Mouse (Mus musculus) frontal cortex, adult (tissue): ENCODE data around the gene Cox18.
"Not testable (repeated sequence)": the region's sequence is repeated elsewhere in the genome, so short reads cannot be mapped to it uniquely, and the experiment has no call there.

Experiments used
- ATAC-seq: cut with Nextera tagmentation; 2 replicates; pipeline ENCODE4 v1.9.2; 2017; ENCODE audit warnings: mild to moderate bottlenecking, moderate library complexity, mixed read lengths; ENCODE audit not compliant: low TSS enrichment

Gene Cox18

GRCm38 (mm10) chr5:90223534-90224381, at the start of gene Cox18:
Cox18 (minus strand) TSS chr5:90224001.
- ATAC-seq, result peak; percentile 93

DNA sequence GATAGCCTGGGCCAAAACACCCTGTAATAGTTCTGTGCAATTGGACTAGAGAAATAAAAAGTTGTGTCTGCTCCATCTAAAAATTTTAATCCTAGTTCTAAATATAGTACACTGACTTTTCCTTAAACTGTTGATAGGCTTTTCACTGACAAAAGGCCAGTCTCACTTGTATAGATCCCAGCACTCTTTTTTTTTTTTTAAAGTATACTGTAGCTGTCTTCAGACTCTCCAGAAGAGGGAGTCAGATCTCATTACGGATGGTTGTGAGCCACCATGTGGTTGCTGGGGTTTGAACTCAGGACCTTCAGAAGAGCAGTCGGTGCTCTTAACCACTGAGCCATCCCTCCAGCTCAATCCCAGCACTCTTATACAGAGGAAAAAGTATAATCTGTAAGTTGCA, 38.4 kb upstream of the Cox18 start:
- not testable (repeated sequence) for ATAC-seq

DNA sequence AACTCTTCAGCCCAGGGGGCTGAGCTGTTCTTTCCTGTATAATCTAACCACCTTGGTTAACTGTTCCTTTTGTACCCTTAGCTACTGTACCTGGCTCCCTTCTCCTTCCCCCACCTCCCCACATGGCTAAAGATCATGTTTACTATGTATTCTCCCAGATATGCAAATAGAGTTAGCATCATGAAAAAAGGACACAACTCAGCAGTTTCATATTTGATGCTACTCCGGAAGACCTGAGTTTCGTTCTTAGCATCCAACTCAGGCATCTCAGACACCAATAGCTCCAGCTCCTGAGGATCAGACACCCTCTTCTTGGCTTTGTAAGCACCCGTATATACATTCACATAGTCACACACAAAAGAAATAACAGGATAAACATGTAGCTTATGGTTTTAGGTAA, 33.2 kb upstream of the Cox18 start:
- no peak for ATAC-seq

- no peak for ATAC-seq
Measured at GRCm38 (mm10) chr5:90247503-90247902, 23.7 kb upstream of the Cox18 start.

GRCm38 (mm10) chr5:90246987-90247386, 23.2 kb upstream of the Cox18 start:
- ATAC-seq, result no peak

GRCm38 (mm10) chr5:90246567-90246966, 22.8 kb upstream of the Cox18 start:
- ATAC-seq, result no peak

DNA sequence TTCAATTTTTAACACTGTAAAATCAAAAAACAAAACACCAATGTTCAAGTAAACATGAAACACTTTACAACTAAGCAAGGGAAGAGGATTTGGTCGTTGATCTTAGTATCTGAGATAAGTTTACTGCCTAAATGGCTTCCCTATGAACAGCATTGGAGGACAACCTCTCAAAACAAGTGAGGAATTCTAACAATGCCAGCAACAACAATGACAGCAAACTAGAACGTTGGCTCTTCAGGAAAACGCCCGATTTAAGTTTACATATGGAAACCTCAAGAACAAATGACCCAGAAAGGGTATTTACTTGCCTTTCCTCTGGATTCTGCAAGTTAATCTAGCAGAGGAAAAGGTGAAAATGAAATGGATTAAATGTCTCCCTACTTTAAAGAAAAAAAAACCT, 21.6 kb upstream of the Cox18 start:
- no peak for ATAC-seq

- ATAC-seq, result no peak
Measured at GRCm38 (mm10) chr5:90235217-90235616, 11.4 kb upstream of the Cox18 start.

GRCm38 (mm10) chr5:90233305-90233704, 9.5 kb upstream of the Cox18 start:
- ATAC-seq, result peak; percentile 50

GRCm38 (mm10) chr5:90229760-90230159, 6.0 kb upstream of the Cox18 start:
- ATAC-seq, result no peak

- no peak for ATAC-seq
Measured at GRCm38 (mm10) chr5:90226696-90227095, 2.9 kb upstream of the Cox18 start.

DNA sequence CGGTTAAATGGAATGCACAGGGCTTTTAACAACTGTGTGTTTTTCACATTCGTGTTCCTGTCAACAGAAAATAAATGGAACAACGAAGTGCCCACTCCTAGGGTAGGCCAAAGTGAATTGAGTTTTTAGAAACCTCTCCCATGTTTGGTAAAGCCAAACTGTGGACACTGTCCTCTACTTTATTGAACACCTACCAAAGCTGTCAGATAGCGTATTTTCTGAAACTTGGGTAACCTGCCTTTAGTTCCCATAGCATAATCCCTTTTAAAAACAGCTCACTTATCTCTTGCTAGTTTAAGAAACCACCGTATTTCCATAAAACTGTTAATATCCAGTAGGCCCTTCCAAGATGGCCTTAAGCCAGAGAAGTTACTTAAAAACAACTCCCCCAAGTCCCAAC, 929 bp upstream of the Cox18 start:
- no peak for ATAC-seq

DNA sequence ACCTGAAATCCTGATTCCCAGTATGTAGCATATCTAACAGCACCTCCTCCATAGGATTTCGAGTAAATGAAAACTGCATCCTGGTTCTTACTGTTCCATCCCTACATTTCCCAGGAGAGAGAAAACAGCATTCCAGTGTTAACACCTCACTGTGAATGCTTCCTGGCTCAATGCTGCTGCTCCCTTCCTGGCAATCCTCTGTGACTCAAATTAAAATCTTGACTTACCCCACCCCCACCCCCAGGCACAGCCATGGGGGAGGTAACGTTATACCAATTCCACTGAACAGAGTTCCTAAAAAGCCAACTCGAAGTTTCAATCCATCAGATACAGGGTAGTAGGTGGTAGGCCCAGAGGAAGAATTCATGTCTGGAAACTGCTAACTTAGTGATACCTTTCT, 864 bp downstream of the Cox18 start:
- peak; percentile 18; the same call in 1 of the 2 replicates for ATAC-seq

DNA sequence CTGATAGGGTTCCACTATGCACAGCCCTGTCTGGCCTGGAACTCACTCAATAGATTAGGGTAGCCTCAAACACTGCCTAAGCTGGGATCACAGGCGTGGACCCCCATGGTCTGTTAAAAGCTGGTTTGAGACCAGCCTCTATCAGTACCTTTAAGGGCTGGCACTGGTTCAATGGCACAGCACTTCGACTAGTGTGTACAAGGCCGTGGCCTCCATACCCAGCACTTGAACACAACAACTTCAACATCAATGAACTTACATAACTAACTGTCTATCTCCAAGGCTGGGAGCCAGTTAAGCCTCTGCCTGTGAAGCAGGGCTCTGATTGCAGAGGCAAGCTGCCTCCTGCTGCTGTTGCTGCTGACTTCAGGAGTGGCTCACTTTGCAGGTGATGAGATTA, 6.0 kb downstream of the Cox18 start:
- ATAC-seq, result no peak

DNA sequence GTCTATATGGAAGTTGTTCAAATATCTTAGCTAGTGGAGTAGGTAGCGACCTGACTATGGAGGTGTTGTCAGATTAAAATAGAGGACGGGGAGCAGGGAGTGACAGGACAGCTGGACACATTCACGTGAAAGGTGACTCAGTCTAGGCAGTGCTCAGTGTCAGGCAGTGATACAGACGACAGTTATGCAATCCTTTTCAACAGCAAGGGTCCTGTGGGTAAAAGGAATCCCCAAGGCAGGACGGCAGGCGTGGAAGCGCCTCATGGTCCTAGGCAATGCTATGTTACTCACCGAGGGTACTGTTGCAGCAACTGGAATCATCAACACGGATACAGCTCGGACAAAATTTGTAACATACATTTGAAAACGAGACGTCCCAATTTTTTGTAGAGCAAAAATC, 6.6 kb downstream of the Cox18 start:
- no peak for ATAC-seq

DNA sequence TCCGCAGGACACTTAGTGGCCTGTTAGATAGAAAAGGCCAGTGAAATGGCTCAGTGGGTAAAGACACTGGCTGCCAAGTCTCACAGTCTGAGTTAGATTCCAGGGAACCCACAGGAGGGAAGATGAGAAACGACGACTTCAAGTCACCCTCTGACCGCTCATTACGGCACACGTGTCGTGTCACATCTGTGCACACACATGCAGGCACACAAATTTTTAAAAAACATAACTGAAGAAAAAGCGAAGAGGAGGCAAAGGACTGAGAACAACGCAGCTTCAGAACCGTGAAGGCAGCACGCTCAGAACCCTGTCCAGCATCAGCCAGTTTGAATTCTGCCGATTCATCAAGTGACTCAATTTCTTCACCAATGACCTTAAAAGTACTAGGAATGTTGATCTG, 10.4 kb downstream of the Cox18 start:
- no peak for ATAC-seq

DNA sequence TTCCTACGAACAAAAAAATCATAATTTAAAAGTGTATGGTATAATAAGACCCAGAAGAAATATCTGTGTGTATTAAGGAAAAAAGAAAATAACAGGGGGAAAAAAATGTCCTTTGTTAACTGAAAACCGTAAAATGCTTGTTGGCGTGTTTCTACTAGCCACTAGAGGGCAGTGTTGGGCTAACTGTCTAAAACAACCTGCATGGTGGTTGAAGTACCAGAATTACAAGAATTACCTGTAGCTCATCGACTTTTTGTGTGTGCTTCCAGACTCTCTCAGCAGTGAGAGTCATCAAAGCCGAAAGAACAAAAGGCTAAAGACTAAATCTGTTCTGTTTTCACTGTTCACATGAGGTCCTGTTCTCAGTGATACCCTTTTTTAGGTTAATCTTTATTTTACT, 20.6 kb downstream of the Cox18 start:
- ATAC-seq, result peak; percentile 72

DNA sequence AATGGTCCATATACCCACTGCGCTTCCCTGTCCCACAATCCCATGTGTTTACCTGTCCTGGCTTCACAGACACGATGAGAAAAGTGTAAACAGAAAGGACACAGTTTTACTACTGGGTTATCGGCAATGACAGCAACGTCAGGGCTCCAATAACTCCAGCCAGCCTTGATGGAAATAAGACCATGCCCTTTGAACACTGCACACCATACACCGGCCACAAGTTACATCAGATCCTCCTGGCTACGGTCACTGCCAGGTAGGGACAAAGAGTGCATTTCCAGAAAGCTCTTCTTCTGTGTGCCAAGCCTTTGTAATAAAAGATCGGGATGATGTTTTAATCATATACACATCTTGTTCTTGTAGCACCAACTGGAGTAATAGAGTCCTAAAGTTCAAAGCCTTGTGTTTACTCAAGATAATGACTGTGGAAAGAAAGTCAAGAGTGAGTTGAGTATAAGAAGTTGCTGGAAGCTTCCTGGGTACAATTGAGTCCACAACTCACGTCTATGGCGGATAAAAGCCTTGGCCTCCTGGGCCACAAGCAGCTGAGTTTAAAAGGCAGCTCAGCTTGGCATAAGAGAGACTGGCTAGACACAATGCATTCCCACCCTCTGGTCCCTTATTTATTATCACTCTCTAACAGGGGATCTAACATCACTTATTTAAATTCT, 21.2 kb downstream of the Cox18 start:
- no peak for ATAC-seq

- no peak for ATAC-seq
Measured at GRCm38 (mm10) chr5:90199922-90200632, 23.7 kb downstream of the Cox18 start.

- peak; percentile 98 for ATAC-seq
Measured at GRCm38 (mm10) chr5:90194831-90195230, 29.0 kb downstream of the Cox18 start.

GRCm38 (mm10) chr5:90182782-90183181, 41.0 kb downstream of the Cox18 start:
- no peak for ATAC-seq

GRCm38 (mm10) chr5:90179094-90179493, 44.7 kb downstream of the Cox18 start:
- ATAC-seq, result no peak

GRCm38 (mm10) chr5:90178116-90178515, 45.7 kb downstream of the Cox18 start:
- no peak for ATAC-seq
